Mouse (Mus musculus) embryo, embryonic 11 days (tissue): ENCODE measurements at regions not wholly inside any gene's neighbourhood (a gene's known extent, or its start where the extent isn't known, plus 50 kb on each side); places are given as distances from the start of the nearest gene placed in this dataset.

Source experiments
- DNase-seq: peaks from one replicate; pipeline ENCODE4 v3.0.0-alpha.2; 2015

DNA sequence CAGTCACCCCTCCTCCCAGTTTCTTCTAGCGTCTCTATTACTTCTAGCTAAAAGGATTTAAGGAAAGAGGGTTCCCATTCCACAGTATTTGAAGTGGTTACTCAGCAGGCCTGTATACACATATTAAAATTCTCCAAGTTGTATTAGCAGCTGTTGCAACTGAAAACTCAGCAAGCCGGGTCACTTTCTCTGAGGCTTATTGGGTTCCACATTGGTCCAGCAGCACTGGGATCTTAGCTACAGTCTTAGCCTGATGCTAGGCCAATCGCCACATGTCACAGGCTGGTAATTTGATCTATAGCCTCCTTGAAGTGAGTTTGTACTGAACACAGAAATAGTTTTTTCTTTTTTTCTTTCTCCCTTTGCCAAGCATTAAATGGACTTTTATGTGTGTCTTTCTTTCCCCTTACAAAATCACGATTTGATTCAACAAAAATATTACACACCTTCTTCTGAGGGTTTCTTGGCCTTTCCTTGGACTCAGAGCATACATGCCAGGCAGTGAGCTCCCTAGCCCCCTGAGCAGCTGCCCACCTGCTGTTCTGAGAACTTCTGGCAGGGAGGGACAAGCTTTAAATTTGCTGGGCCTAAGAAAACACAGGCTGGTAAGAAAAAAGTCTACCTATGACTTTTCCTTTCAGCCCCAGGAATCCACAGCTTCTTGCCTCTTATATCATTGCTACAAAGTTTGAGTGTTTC is 297.3 kb downstream of the Kcnrg start:
- DNase-seq, result no peak

- DNase-seq, result no peak
Observed at GRCm38 (mm10) chr14:61918113-61918512, 310.9 kb downstream of the Kcnrg start.

DNA sequence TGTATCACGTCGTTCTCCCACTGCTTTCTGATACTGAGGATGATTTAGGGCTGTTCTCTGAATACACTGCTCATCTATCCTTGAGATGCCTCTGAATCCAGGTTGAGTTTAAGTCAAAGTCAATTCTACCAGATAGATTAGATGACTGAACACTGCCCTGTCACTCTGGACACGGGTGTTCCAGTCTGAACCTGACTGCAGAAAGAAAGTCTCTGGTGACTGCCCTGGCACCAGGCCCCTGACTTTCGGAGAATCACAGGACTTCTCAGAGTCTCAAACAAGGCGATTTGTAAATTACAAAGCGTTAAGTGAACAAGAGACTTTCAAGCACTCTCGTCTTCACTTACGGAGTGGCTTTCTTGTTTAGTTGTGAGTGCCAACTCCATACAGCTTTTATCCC is 324.6 kb downstream of the Kcnrg start:
- no peak for DNase-seq

- no peak for DNase-seq
Observed at GRCm38 (mm10) chr14:61941682-61942081, 334.4 kb downstream of the Kcnrg start.

DNA sequence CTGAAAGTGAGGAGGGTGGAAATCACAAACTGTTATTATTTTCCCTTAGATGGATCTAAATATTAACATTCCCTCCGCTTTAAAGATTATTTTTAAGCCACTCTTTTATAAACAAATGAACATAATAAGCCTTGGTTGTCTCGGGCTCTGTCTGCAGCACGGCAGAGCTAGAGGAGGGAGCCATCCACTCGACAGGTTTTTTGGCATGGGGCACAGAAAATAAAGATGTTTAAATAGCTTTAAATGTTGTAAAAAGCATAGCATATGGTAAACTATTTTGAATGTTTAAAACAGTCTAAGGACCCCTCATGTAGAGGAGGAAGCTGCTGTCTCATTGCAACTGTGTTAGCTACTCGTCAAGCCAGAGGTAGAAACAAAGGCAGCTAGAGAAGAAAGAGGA is 338.4 kb downstream of the Kcnrg start:
- DNase-seq, result no peak

DNA sequence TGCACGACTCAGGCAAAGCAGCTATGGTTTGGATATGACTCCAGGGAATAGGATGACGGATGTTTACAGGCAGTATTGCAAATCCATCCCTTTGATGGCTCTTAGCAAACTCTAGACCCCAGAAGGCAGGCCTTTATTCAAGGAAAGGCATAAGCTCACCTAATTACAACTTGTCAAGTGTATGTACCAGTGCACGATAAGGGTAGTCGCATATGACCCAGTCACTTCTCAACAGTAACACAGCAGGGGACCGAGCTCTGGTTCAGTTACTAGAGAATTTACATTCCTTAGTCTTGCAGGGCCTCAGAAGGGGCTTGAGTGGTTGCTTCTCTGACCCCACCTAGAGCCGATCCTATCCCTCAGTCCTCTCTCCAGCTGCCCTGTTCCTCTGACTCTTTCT is 342.2 kb downstream of the Kcnrg start:
- DNase-seq, result peak; percentile 53

DNA sequence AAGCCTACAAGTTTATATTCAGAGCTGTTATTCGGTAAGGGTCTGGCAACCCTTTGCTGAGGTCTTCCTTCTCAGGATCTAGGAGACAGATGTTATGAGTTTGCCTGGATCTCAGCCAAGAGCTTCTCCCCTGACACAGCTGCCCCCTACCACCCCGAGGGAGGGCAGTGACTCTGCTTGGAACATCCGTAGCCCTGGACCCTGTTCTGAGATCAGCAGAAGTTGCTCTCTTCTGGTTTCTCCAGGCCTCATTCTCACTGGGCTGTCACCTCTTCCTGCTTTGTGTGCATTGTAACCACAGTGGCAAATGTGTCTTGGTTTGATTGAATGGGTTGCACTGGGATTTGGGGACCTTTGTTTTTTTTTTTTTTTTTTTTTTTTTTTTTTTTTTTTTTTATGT is 342.4 kb upstream of the Rnaseh2b start:
- DNase-seq, result peak; percentile 34

DNA sequence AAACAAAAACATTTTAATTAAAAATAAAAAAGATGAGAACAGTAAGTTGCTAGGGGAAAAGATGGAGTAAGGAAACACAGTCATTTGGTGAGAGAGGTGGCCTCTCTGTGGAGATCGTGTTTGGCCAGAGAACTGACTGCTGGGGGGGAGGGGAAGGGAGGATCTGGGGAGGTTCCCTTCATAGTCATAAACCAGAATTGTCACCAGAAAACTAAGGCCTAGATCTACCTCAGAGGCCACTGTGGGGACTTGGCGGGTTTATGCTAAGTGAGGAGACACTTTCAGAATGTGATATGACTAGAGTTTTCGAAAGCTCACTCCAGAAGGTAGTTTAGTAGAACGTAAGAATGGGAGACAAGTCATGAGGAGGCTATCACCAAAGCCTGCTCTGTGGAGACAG is 339.4 kb upstream of the Rnaseh2b start:
- DNase-seq, result no peak

DNA sequence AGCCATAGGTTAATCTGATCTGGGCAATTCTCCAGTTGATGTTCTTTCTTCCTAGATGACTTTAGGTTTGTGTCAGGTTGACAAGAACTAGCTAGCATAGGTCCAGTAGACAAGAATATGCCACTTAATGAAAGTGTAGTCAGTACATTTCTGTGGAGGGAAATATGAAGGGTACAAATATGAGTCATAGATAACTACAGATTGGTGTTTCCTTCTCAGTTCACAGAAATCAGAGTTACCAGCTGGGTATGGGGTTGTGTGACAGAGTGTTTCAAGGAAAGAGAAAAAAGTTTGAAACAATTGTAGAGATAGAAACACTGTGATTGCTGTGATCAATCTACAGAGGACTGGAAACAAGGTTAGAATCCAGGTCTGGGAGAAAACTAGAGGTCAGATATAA is 337.0 kb upstream of the Rnaseh2b start:
- DNase-seq, result no peak

GRCm38 (mm10) chr14:61960243-61960957 is 332.0 kb upstream of the Rnaseh2b start:
- no peak for DNase-seq

GRCm38 (mm10) chr14:61968467-61968866 is 323.9 kb upstream of the Rnaseh2b start:
- no peak for DNase-seq

GRCm38 (mm10) chr14:61968957-61969535 is 323.3 kb upstream of the Rnaseh2b start:
- no peak for DNase-seq

DNA sequence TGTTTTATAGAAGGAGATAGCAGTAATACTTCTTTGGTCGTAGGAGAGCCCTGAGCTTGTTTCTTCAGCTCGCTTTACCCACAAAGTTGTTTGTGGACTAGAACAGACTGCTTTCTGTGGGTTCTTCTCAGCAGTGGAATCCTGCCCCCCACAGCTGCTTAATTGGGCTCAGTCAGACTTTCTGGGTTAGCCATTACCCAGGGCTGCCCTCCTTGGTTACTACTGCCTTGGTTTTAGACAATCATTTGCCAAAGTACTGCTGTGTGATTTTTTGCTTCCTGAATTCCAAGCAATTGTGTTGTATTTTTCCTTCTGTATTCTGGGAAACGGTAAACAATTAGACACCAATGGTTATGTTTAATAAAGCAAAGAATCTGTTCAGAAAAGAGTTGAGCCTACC is 321.8 kb upstream of the Rnaseh2b start:
- DNase-seq, result no peak

DNA sequence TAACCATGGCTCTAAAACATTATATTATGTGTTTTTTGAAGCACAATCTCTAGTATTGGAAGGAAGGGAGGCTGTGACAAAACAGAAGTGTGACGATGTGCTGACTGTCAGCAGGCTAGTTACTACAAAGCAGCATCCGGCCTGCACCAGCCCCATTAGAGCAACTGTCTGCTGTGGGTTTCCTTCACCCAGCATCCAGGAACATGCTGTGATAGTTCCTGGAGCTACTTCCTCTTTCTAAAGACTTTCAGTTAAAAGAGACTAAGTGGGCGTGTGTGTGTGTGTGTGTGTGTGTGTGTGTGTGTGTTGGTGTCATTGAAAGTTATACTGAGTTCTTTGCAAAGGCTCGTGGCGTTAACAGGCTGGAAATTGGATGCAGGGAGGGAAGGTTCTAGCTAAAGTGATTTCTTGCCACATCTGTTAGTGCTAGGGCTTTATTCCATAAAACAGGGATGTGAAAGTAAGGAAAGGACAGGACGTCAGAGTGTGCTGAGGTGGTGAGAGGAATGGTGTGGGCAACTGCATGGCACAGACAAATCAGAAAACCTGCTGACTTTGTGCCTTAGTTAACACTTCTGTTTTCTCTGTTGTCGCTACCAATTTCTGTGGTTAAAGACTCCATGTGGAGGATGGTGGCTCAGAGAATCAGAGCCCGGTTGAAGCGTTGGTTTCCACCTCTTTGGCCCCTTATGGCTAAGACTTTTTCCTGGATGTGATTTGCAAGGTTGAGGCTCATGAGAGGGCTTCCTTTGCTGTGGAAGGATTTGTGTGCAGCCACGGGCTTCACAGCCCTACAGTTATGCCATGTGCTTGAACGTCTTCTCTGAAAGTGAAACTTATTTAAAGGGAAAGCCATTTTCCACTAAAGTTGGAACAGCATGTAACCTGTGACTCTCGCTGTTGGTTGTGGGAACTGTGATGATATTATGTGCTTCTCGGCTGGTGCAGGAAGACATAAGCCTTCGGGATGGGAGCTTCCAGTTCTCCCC is 321.0 kb upstream of the Rnaseh2b start:
- DNase-seq, result no peak

DNA sequence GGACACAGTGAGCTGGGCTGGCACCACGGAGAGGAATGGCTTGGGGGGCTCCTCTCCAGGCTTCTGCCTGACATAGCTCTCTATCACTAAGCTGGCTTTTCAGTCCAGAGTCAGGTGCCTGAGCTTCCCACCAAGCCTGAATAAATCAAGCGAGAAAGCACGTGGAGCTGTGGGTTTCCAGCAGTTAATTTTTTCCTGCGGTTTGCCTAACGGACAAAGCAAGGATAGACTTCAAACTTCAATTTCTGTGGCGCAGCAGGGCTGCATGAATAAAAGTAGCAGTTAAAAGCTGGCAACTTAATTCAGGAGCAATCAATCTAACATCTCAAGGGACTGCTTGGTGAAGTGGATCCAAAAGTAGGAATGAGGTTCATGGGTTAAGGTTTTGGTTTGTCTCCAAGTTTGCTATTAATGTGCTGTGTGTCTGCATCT is 317.1 kb upstream of the Rnaseh2b start:
- no peak for DNase-seq

DNA sequence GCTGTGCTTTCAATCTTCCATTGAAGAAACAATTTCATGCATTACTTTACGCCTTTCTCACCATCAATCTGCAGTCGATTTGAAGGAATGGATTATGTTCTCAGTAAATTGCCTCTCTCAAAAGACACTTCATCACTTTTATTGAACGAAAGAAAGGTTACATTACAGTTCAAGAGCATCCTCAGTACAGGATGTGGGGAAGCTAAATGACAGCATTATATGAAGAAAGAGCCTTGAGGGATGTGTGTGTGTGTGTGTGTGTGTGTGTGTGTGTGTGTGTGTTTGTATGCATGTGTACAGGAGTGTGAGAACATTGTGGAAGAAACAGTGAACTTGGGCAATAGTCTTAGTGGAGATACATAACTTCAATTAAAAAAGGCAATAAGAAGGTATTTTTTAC is 311.8 kb upstream of the Rnaseh2b start:
- DNase-seq, result no peak

DNA sequence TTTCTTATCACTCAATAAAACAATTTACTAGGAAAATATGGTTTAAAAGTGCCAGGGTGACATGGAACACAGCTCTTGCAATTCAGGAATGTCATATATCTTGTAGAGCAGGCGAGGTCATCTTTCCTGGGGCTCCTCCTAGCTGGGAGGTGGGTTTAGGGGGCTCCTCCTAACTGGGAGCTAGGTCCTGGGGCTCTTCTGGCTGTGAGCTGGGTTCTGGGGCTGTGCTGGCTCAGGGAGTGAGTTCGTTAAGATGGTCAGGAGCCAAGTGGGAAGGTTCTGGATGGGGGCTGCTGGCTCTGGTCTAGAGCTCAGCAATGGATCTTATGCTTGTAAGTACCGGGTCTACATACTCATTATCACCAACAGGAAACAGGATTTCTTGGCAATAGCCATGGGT is 306.8 kb upstream of the Rnaseh2b start:
- DNase-seq, result no peak

DNA sequence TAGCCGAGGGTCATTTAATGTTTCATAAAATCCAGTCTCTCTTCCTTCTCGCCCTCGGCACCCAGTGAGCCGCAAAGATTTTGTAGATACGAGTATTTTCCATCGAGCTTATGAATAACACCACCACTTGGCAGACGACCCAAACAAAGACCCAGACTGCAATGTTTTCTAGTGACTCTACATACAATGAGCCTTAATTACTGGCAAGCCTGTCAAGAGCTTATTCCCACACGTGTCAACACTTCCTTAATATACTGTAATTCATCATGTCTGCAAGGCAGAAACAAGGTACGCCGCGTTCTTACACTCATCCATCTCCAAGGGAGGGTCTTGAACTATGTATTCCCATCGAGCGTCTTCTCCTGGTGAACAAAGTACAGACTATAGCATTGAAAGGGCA is 306.2 kb upstream of the Rnaseh2b start:
- no peak for DNase-seq

GRCm38 (mm10) chr14:61995253-61995652 is 297.1 kb upstream of the Rnaseh2b start:
- DNase-seq, result no peak

DNA sequence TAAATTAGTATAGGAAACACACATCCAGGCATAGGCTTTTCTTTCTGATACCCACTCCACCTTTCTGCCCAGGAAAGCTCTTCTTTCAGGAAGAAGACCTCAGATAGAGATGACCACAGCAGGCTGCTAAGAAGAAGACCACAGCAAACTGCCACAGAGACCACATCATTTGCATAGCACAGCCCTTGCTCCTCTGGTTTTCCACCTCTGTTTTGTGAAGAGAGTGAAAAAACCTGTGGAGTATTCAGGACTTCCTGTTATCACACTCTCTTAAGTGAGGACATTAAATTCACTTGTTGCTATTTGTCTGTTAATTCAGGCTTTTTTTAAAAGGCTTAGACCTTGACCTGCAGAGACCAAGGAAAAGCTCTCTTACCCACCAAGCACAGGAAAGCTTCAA is 294.7 kb upstream of the Rnaseh2b start:
- DNase-seq, result no peak

- DNase-seq, result no peak
Observed at GRCm38 (mm10) chr14:61998259-61998658, 294.1 kb upstream of the Rnaseh2b start.

DNA sequence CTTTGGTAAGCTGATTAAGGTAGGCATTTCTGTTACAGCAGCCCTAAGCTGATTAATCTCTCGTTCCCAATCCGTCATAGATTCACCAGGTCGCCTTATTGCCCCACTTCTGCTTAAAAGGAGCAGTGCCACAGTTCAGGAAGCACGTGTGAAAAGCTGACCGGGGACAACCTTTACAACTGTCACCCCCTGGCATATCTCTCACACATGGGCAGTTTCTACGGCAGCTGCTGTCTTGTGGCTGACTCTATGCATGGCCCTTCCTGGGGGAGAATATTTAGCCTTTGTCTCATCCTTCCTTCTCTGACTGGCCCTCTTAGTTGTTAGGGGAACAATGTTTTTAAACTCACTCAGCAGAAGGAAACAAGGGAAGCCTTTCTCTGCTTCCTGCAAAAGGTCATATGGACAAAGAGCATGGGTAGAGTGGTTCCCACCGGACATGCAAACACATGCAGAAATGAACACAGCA is 290.9 kb upstream of the Rnaseh2b start:
- DNase-seq, result peak; percentile 41

DNA sequence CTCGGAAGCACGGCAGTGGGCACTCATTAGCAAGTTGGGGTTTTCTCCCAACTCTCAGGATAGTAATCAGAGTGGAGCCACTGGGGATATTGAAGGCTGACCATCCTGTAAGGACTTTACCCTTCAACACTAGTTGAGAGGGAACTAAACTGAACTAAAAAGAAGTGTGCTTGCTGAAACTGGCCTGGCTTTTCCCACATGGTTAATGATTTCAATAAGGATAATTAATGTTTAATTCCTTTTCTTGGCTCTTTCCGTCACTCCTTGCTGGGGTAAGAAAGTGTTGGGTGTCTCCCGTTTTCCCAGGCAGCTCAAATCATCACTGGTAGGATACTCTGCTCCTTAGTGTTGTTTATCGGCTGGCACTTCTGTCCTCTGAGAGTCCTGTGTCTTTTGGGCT is 290.3 kb upstream of the Rnaseh2b start:
- no peak for DNase-seq
